Mouse (Mus musculus) liver, embryonic 16.5 days (tissue): Measurements from ENCODE around the gene Zcchc24. TPM values are rescaled to one million over a fixed set of nuclear protein-coding genes. Genes with fewer than 3 reads are reported as not detected.
"Not testable (repeated sequence)": the region's sequence is repeated elsewhere in the genome, so short reads cannot be mapped to it uniquely, and the experiment has no call there.

ENCODE experiments used
- ATAC-seq: fragments of 200-750 bp; cut with Nextera tagmentation; 2 replicates; pipeline ENCODE4 v1.8.0; 2017; ENCODE audit warnings: low read depth, mild to moderate bottlenecking, moderate number of reproducible peaks, moderate library complexity
- H3K27ac ChIP-seq: fragments of 300-500 bp; sonication (generic); 2 replicates; pipeline ENCODE4 v1.5.1; 2014; ENCODE audit warnings: mild to moderate bottlenecking, low read length
- H3K27me3 ChIP-seq: fragments of 300-500 bp; sonication (generic); 2 replicates; pipeline ENCODE4 v1.6.1; 2014; ENCODE audit warnings: low read depth, low read length, mixed read lengths; ENCODE audit not compliant: control insufficient read depth, insufficient read depth
- H3K36me3 ChIP-seq: fragments of 300-500 bp; sonication (generic); 2 replicates; pipeline ENCODE4 v1.6.1; 2014; ENCODE audit warnings: mild to moderate bottlenecking; ENCODE audit not compliant: control insufficient read depth, insufficient read depth
- H3K4me1 ChIP-seq: fragments of 300-500 bp; sonication (generic); 2 replicates; pipeline ENCODE4 v1.6.1; 2014; ENCODE audit warnings: low read depth, low read length, mixed read lengths; ENCODE audit not compliant: control insufficient read depth
- H3K4me2 ChIP-seq: fragments of 300-500 bp; sonication (generic); 2 replicates; pipeline ENCODE4 v1.6.1; 2014; ENCODE audit warnings: low read depth, low read length, mixed read lengths
- H3K4me3 ChIP-seq: fragments of 300-500 bp; sonication (generic); 2 replicates; pipeline ENCODE4 v1.5.1; 2014; ENCODE audit warnings: low read depth, mild to moderate bottlenecking, low read length
- H3K9ac ChIP-seq: fragments of 300-500 bp; sonication (generic); 2 replicates; pipeline ENCODE4 v1.6.1; 2014; ENCODE audit warnings: low read depth, low read length
- H3K9me3 ChIP-seq: fragments of 300-500 bp; sonication (generic); replicated peaks from 2 replicates; pipeline ENCODE4 v1.6.1; 2016; ENCODE audit warnings: low read length; ENCODE audit not compliant: control insufficient read depth
- WGBS: fragments of 180-500 bp; shearing (Covaris S2); extraction: QIAGEN DNeasy Blood & Tissue Kit; methylation state at CpG from one replicate; pipeline ENCODE4 v1.1.7; 2014; ENCODE audit not compliant: insufficient replicate concordance; 5-methylcytosine and 5-hydroxymethylcytosine counted together
- polyA plus RNA-seq: library from polyadenylated mRNA; unstranded; fragments of >200 nt; fragmentation: Nextera tagmentation; extraction: Ambion mirVana; gene quantifications from 2 replicates; pipeline ENCODE4 v1.2.1, GENCODE M21; 2015

The Zcchc24 gene
- polyA plus RNA-seq: 4.5 and 5.5 TPM in 2 replicates

DNA sequence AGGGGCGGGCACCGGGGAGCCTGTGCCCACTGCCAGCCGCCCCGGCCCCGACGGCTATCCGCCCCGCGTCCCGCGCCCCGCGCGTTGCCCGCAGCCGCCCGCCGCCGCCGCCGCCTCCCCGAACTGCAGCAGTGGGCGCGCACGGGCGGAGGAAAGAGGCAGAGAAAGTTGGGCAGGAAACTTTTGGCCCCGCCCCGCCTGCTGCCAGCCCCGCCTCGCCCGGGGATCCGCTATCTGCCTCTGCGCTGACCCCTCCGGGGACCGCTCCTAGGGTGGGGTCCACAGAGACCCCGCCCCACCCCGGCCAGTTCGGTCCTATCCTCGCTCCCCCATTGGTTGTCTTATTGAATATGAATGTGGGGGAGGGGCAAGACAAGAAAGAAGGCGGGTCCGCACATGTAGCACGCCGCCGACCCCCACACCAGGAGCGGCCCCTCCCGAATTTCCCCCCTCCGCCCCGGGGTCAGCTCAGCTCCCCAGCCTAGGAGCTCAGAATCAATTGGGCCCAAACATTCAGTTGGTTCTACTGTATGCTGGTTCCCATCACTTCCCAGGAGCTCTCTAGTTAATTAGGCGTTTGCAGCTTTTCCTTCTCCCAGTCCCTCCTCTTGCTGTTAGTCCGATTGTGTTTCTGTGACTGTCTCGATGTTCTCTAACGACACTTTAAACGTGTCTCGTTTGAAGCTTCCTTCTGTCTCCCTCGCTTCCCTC lies at the start of gene Zcchc24:
Gene Zcchc24, minus strand, starts transcription at position 125 of the 711 bp plus-strand sequence.
- Histone ChIP-seq H3K27me3 (peaks cover 6% of the 10 kb centered on the region; the same call in 1 of the 2 replicates), H3K27ac (peak within 1 kb of the TSS; percentile 67), H3K4me1 (peaks cover 13% of the 10 kb centered on the region), H3K9me3 (no peaks in the 10 kb centered on the region), H3K36me3 (no peaks in the 10 kb centered on the region), H3K4me3 (peak within 1 kb of the TSS; percentile 61), H3K9ac (peak within 1 kb of the TSS; percentile 73), H3K4me2 (peak within 1 kb of the TSS; percentile 61)
- 3% methylated on average over 38 of the region's 55 CpGs for WGBS
- ATAC-seq: peak; percentile 88

DNA sequence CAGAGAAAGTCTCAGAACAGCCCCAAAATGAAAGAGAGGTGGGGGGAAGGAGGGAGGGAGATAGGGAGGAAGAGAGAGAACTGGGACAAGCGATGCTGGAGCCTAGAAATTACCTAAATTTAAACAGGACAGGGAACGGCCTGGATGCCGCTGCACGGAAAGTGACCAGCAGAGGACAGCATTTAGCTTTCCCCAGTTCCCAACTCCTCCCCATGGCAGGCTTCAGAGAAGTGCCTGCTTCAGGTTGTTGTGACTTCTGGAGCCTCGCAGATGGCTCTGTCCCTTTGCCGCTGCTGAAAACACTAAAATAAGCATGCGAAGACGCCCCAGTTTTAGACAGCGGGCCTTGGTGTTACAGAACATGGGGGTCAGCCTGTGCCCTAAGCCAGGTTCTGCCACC lies 47.6 kb upstream of the Zcchc24 start:
- peak; percentile 48; the same call in 1 of the 2 replicates for ATAC-seq
- Histone ChIP-seq H3K36me3 (no peaks in the 10 kb centered on the region), H3K4me2 (no peak overlapping the region), H3K9me3 (no peaks in the 10 kb centered on the region), H3K4me3 (no peak overlapping the region), H3K9ac (no peak overlapping the region), H3K27me3 (no peaks in the 10 kb centered on the region), H3K27ac (no peak overlapping the region), H3K4me1 (no peaks in the 10 kb centered on the region)
- 9% methylated on average over 9 of the region's 9 CpGs for WGBS

DNA sequence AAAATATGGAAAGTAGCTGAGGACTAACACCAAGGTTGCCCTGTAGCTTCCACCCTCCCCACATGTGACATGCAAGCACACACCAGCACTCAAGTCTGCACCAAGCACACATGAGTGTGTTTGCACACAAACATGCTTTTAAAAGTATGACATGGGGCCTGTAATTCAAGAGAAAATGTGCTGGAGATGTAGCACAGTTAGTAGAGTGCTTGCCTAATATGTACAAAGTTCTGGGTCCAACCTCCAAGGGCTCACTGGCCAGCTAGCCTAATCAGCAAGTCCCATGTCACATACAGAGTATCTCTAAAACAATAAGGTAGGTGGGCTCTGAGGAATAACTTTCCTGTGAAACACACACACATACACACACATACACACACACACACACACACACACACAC lies 45.3 kb upstream of the Zcchc24 start:
- ATAC-seq: peak; percentile 55; the same call in 1 of the 2 replicates
- no peaks in the 10 kb centered on the region for H3K9me3 ChIP-seq

DNA sequence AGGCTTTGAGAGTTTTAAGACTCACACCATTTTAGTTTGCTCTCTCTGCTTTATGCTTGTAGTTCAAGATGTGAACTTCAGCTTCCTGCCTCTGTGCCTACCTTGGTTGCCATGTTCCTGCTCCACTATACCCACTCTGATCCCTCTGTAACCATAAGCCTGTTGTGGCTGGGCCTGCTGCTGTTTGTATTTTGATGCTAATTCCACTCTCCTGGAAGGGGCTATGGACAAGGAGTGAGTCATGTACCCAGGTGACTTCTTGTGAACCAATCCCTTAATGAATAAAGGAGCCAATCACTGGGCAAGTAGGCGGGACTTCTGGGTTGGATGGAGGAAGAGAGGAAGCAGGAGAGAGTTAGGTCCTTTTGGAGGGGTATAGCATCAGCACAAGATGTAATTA lies 42.2 kb upstream of the Zcchc24 start:
- not testable (repeated sequence) for H3K4me2 ChIP-seq, H3K9ac ChIP-seq, H3K4me3 ChIP-seq, H3K27ac ChIP-seq, H3K27me3 ChIP-seq, H3K9me3 ChIP-seq, ATAC-seq, H3K4me1 ChIP-seq, H3K36me3 ChIP-seq
- WGBS: 58% methylated on average over 1 of the region's 1 CpGs

More for the DNA sequence above, 45.3 kb upstream of the Zcchc24 start:
- no peaks in the 10 kb centered on the region for H3K4me1 ChIP-seq
- no peak overlapping the region for H3K4me2 ChIP-seq
- no peak overlapping the region for H3K9ac ChIP-seq
- no peaks in the 10 kb centered on the region for H3K27me3 ChIP-seq
- no peak overlapping the region for H3K4me3 ChIP-seq
- no peaks in the 10 kb centered on the region for H3K36me3 ChIP-seq
- H3K27ac ChIP-seq: no peak overlapping the region

DNA sequence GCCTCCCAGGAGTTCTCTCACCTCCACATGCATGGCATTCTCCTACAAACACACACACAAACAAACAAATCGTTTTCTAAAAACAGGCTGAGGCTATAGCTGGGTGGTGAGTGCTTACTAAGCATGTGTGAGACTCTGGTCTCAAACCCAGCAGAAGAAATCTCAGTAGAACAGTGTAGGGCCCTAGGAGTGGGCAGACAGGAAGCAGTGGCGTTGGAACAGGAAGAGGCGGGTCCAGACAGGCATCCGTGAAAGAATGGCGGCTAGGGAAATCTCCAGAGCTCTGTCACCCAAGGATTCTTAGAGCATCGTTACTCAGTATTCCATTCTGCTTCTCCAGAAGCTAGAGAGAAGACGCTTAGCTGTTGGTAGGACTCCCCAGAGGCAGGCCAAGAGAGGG lies 37.7 kb upstream of the Zcchc24 start:
- no peaks in the 10 kb centered on the region for H3K9me3 ChIP-seq
- no peak for ATAC-seq
- no peaks in the 10 kb centered on the region for H3K27me3 ChIP-seq
- no peak overlapping the region for H3K27ac ChIP-seq
- no peak overlapping the region for H3K9ac ChIP-seq
- no peak overlapping the region for H3K4me3 ChIP-seq
- no peak overlapping the region for H3K4me2 ChIP-seq
- no peaks in the 10 kb centered on the region for H3K4me1 ChIP-seq
- no peaks in the 10 kb centered on the region for H3K36me3 ChIP-seq
- 36% methylated on average over 7 of the region's 7 CpGs for whole genome bisulfite sequencing

DNA sequence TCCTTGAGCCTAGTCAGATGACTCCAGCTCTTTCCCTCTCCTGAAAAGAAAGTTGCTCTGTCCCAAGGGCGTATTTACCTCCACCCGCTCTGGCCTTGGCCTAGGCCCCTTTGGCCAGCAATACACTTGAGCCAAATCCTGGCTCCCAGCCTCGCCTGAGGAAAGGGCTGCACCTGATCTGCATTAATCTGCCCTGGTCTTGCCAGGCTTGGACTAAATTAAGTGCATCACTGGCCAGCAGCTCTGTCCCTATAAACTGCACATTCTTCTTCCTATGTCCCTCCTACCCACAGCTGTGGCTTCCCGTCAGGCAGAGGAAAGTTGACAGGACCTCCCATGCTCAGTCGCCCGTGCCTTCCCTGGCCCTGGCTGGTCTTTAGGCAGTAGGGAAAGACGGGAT lies 37.0 kb upstream of the Zcchc24 start:
- ATAC-seq: no peak
- Histone ChIP-seq H3K4me1 (no peaks in the 10 kb centered on the region), H3K27ac (no peak overlapping the region), H3K9ac (no peak overlapping the region), H3K27me3 (no peaks in the 10 kb centered on the region), H3K9me3 (no peaks in the 10 kb centered on the region), H3K4me2 (no peak overlapping the region), H3K36me3 (no peaks in the 10 kb centered on the region), H3K4me3 (no peak overlapping the region)
- WGBS: 60% methylated on average over 7 of the region's 7 CpGs

DNA sequence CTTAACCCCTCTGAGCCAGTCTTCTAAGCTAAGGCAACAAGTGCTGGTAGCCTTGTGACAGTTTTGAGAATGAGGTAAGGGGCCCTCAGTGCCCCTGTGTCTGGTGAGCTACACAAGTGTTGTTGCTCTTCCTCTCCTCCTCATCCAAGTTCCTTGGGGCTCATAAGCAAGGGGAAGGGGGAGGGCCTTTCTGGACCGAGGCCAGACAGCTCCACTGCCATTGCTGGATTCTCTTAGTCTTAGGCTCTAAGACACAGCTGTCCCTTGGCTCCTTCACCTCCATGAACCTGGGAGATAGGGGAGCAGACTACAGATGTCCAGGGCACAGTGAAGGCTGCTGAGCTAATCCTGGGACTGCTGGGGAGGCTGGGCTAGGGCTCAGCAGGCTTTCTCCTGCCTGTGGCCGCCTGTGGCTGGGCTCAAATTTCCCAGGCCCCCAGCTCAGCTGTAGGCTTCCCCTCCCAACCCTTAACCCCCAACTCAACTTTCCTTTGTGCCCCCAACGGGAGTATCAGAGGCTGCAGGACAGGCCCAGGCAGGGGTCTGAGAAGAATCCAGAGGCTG lies 34.5 kb upstream of the Zcchc24 start:
- WGBS: 34% methylated on average over 3 of the region's 3 CpGs
- Histone ChIP-seq H3K9me3 (no peaks in the 10 kb centered on the region), H3K4me2 (no peak overlapping the region), H3K27ac (no peak overlapping the region), H3K4me1 (no peaks in the 10 kb centered on the region), H3K9ac (no peak overlapping the region), H3K27me3 (no peaks in the 10 kb centered on the region), H3K36me3 (no peaks in the 10 kb centered on the region), H3K4me3 (no peak overlapping the region)
- no peak for ATAC-seq

DNA sequence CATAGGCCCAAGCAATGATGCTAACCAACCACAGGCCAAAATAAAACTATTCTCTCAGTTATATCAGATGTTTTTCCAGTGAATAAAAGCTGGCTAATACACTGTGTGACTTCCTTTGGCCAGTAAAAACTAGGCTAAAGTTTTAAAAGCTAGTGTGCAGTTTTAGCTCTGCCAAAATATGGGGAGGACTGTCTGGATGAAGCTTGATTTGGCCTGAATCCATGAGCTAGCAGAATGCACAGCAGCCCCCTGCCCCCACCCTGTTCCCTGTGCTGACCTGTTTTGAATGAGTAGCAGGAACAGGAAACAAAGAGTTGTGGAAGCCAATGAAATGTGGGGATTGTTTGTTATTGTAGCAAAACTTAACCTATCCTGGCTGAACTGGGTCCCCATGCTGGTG lies 33.7 kb upstream of the Zcchc24 start:
- no peaks in the 10 kb centered on the region for H3K4me1 ChIP-seq
- H3K4me3 ChIP-seq: no peak overlapping the region
- no peaks in the 10 kb centered on the region for H3K36me3 ChIP-seq
- H3K9ac ChIP-seq: no peak overlapping the region
- no peak overlapping the region for H3K4me2 ChIP-seq
- no peaks in the 10 kb centered on the region for H3K27me3 ChIP-seq
- no peak overlapping the region for H3K27ac ChIP-seq
- H3K9me3 ChIP-seq: no peaks in the 10 kb centered on the region
- ATAC-seq: no peak

DNA sequence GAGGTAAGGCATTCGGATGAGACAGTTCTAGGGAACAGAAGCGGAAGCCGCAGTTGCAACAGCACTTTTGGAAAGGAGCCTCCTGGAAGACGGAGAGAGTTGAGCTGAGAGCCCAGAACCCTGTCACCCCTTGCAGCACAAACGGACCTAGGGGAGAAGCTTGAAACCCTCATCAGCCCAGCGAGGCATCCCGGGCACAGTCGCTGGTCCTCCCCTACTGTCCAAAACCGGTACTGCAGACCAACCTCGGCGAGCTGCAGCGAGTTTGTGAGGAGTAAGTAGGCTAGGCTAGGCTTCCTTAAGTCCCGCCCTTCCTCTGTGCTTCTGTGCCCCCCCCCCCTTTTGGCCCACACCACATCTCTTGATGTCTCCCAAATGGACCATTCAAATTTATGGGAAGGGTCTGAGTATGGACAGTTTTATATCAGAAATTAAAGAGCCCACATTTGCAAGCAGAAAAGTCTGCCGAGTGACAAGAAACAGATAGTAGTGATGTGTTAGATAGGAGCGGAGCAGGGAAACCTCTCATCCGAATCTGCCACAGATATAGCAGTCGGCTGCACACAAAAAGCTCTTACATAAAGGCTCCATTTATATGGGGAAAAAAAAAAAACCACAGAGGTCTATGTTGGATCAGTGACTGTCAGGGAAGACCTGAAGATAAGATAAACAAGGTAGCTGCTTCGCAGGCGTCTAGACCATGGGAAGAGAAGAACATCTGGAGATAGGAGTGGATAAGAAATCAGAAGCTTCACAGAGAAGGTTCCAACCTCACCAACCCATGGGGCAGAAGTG lies 31.5 kb upstream of the Zcchc24 start:
- ATAC-seq: no peak
- Histone ChIP-seq H3K27ac (no peak overlapping the region), H3K4me2 (no peak overlapping the region), H3K36me3 (no peaks in the 10 kb centered on the region), H3K4me1 (peaks cover 2% of the 10 kb centered on the region; the same call in 1 of the 2 replicates), H3K27me3 (no peaks in the 10 kb centered on the region), H3K4me3 (no peak overlapping the region), H3K9ac (no peak overlapping the region), H3K9me3 (no peaks in the 10 kb centered on the region)
- WGBS: 17% methylated on average over 19 of the region's 19 CpGs
